Mouse (Mus musculus): Measurements from ENCODE around the gene Tm9sf4. TPM values are rescaled to one million over a fixed set of nuclear protein-coding genes. Genes with fewer than 3 reads are reported as not detected.
A peak's percentile ranks its signal among the peaks of the same experiment; 100 is the strongest.

The Tm9sf4 gene
- polyA plus RNA-seq, 1 experiment from 2014 or later: 65.4 TPM

DNA sequence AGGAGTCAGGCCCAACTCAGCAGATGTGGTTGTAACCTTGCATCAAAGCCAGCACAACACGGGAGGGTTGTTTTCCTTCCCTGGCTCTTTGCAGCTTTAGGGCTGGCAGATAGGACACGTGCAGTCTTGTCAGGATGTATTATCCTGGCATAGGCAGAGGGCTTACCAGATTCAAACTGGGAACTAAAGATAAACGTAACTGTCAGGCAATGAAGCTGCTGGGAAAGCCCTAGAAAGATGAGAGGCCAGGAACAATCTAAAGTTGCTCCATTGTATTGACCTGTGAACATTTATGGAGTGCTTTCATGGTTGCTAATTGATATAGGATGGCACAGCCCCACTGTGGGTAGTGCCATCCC is 64.5 kb downstream of the Tm9sf4 start:
- Histone ChIP-seq H3K27me3 (replicated peaks; ENCODE audit: control insufficient read depth, insufficient read depth, low read length) (no peaks in the 10 kb centered on the region), H3K36me3 (ENCODE audit: control insufficient read depth, insufficient read depth, low read length) (peaks cover 12% of the 10 kb centered on the region), H3K4me2 (peak overlapping the region; percentile 79), H3K9me3 (ENCODE audit: control insufficient read depth, low read length) (no peaks in the 10 kb centered on the region), H3K27ac (ENCODE audit: low read depth, low read length) (peak overlapping the region; percentile 28), H3K4me1 (replicated peaks; ENCODE audit: control insufficient read depth, insufficient read depth, low read length) (peaks cover 53% of the 10 kb centered on the region), H3K9ac (ENCODE audit: low read depth, low read length) (peak overlapping the region; percentile 66), H3K4me3 (ENCODE audit: low read depth, low read length) (peak overlapping the region; percentile 56)
- ATAC-seq (replicated peaks; ENCODE audit: low FRiP score): no peak
- 0% methylated on average over 3 of the region's 3 CpGs for WGBS
- no peak for DNase-seq (ENCODE audit: low spot score)

DNA sequence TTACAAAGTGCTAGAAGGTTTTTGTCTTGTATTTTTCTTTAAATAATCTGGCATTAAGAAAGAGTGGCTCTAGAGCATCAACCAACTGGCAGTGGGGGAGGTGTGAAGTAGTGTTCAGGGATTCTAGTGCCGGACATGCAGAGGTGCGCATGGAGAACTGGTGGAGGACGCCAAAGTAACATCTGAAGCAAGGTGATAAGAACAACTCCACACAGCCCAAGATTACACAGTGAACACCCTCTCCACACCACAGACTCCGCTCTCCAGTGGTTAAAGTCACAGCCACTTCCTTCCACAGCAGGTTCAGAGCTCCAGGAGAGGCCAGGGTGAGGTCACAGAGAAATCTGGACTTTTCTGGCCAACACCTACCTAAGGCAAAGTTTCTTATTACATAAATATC is 66.9 kb downstream of the Tm9sf4 start:
- DNase-seq (ENCODE audit: low spot score) (no peak), ATAC-seq (replicated peaks; ENCODE audit: low FRiP score) (peak; percentile 86)
- no peak overlapping the region for H3K9ac ChIP-seq (ENCODE audit: low read depth, low read length)
- no peaks in the 10 kb centered on the region for H3K9me3 ChIP-seq (ENCODE audit: control insufficient read depth, low read length)
- H3K27me3 ChIP-seq (replicated peaks; ENCODE audit: control insufficient read depth, insufficient read depth, low read length): no peaks in the 10 kb centered on the region
- no peak overlapping the region for H3K4me3 ChIP-seq (ENCODE audit: low read depth, low read length)
- H3K4me1 ChIP-seq (replicated peaks; ENCODE audit: control insufficient read depth, insufficient read depth, low read length): peaks cover 39% of the 10 kb centered on the region
- peaks cover 33% of the 10 kb centered on the region for H3K36me3 ChIP-seq (ENCODE audit: control insufficient read depth, insufficient read depth, low read length)
- WGBS: 47% methylated on average over 4 of the region's 4 CpGs
- no peak overlapping the region for H3K4me2 ChIP-seq
- H3K27ac ChIP-seq (ENCODE audit: low read depth, low read length): 0 out of 2 replicates have a peak overlapping the region, but pooled peaks have one; percentile 67

DNA sequence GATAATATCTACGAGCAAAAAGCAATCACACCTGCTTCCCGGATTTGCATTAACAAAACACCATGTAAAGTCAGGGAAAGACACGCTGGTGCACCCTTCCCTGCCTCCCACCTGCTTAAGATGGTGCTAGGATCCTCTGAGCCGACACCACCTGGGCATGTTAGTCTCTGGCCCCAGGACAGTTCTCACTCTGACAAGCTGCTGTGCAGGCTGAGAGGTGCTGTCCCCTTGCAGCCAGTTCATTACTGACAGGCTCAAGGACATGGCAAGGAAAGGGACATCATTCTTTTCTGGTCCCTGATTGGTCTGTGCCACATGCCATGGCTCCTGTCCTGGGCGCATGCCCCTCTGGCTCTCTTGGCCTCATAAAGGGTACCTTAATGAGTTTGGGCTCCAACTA is 67.4 kb downstream of the Tm9sf4 start:
- Histone ChIP-seq H3K36me3 (ENCODE audit: control insufficient read depth, insufficient read depth, low read length) (peaks cover 34% of the 10 kb centered on the region), H3K4me2 (peak overlapping the region; percentile 23; the same call in 1 of the 2 replicates), H3K9ac (ENCODE audit: low read depth, low read length) (0 out of 2 replicates have a peak overlapping the region, but pooled peaks have one; percentile 27), H3K4me1 (replicated peaks; ENCODE audit: control insufficient read depth, insufficient read depth, low read length) (peaks cover 37% of the 10 kb centered on the region), H3K4me3 (ENCODE audit: low read depth, low read length) (no peak overlapping the region), H3K27ac (ENCODE audit: low read depth, low read length) (peak overlapping the region; percentile 67), H3K9me3 (ENCODE audit: control insufficient read depth, low read length) (no peaks in the 10 kb centered on the region), H3K27me3 (replicated peaks; ENCODE audit: control insufficient read depth, insufficient read depth, low read length) (no peaks in the 10 kb centered on the region)
- no peak for DNase-seq (ENCODE audit: low spot score)
- ATAC-seq (replicated peaks; ENCODE audit: low FRiP score): no peak
- 80% methylated on average over 5 of the region's 5 CpGs for WGBS

DNA sequence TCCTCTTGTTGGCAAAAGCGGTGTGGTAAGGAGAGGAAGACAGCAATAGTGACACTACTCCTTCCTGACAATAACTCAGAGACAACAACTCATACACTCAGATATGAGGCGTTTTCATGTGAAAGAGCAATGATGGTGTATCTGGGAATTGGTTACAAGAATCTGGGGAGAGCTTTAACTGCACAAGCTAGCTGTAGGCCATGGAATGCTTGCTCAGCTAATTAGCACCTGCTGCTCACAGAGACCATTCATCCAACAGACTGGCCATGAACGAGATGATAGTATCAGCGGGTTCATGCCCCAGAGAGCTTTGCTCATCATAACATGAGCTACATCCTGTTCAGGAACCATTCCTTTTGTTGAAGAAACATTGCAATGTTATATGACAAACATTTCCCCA is 76.1 kb downstream of the Tm9sf4 start:
- H3K4me3 ChIP-seq (ENCODE audit: low read depth, low read length): no peak overlapping the region
- DNase-seq (ENCODE audit: low spot score): no peak
- no peak for ATAC-seq (replicated peaks; ENCODE audit: low FRiP score)
- H3K36me3 ChIP-seq (ENCODE audit: control insufficient read depth, insufficient read depth, low read length): peaks cover 26% of the 10 kb centered on the region
- no peak overlapping the region for H3K27ac ChIP-seq (ENCODE audit: low read depth, low read length)
- H3K27me3 ChIP-seq (replicated peaks; ENCODE audit: control insufficient read depth, insufficient read depth, low read length): no peaks in the 10 kb centered on the region
- WGBS: 80% methylated on average over 4 of the region's 4 CpGs
- no peaks in the 10 kb centered on the region for H3K9me3 ChIP-seq (ENCODE audit: control insufficient read depth, low read length)
- H3K4me2 ChIP-seq: no peak overlapping the region
- peaks cover 25% of the 10 kb centered on the region for H3K4me1 ChIP-seq (replicated peaks; ENCODE audit: control insufficient read depth, insufficient read depth, low read length)
- no peak overlapping the region for H3K9ac ChIP-seq (ENCODE audit: low read depth, low read length)

DNA sequence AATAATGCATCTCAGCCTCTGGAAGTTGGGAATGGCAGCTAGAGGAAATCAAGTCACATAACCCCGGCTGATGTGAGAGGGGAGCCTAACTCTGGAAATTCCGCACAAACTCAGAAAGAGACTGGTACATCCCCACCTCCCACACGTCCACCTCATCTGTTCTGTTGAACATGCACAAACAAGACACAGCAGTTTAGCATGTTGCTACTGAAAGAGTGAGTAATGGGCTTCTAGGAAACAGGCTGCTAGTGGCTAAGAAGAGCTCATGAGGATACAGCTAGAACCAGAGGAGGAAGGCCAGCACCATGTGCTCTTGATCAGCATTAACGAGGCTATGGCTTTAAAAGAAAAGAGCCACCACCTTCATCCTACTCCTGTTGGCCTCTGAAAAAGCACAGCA is 76.8 kb downstream of the Tm9sf4 start:
- DNase-seq (ENCODE audit: low spot score) (no peak), ATAC-seq (replicated peaks; ENCODE audit: low FRiP score) (no peak)
- H3K9me3 ChIP-seq (ENCODE audit: control insufficient read depth, low read length): no peaks in the 10 kb centered on the region
- no peak overlapping the region for H3K4me3 ChIP-seq (ENCODE audit: low read depth, low read length)
- H3K36me3 ChIP-seq (ENCODE audit: control insufficient read depth, insufficient read depth, low read length): peaks cover 24% of the 10 kb centered on the region
- H3K4me1 ChIP-seq (replicated peaks; ENCODE audit: control insufficient read depth, insufficient read depth, low read length): peaks cover 32% of the 10 kb centered on the region
- H3K4me2 ChIP-seq: peak overlapping the region; percentile 90
- H3K9ac ChIP-seq (ENCODE audit: low read depth, low read length): no peak overlapping the region
- no peaks in the 10 kb centered on the region for H3K27me3 ChIP-seq (replicated peaks; ENCODE audit: control insufficient read depth, insufficient read depth, low read length)
- 74% methylated on average over 4 of the region's 4 CpGs for WGBS
- H3K27ac ChIP-seq (ENCODE audit: low read depth, low read length): no peak overlapping the region

DNA sequence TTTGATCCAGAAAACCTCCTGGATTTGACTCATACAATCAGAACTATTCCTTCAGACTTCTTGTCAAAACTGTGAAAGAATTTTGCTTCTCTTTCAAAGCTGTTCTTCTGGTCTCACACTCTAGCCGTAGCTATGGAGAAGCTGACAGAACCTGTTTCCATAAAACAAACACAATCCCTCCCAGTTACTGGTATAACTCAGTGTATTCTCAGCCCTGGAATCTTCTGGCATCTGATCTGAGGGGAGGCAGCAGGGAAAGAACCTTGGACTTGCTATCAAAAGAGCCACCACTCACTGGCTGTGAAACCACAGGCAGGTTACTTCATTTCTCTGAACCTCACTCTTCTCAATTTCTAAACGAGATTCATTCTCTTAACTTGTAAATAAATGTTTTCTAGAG is 77.3 kb downstream of the Tm9sf4 start:
- Histone ChIP-seq H3K27me3 (replicated peaks; ENCODE audit: control insufficient read depth, insufficient read depth, low read length) (no peaks in the 10 kb centered on the region), H3K9me3 (ENCODE audit: control insufficient read depth, low read length) (no peaks in the 10 kb centered on the region), H3K4me2 (peak overlapping the region; percentile 90), H3K4me3 (ENCODE audit: low read depth, low read length) (no peak overlapping the region; the same call in 1 of the 2 replicates), H3K36me3 (ENCODE audit: control insufficient read depth, insufficient read depth, low read length) (peaks cover 25% of the 10 kb centered on the region), H3K4me1 (replicated peaks; ENCODE audit: control insufficient read depth, insufficient read depth, low read length) (peaks cover 33% of the 10 kb centered on the region), H3K9ac (ENCODE audit: low read depth, low read length) (no peak overlapping the region), H3K27ac (ENCODE audit: low read depth, low read length) (no peak overlapping the region)
- DNase-seq (ENCODE audit: low spot score) (no peak), ATAC-seq (replicated peaks; ENCODE audit: low FRiP score) (no peak)
- 61% methylated on average over 2 of the region's 2 CpGs for WGBS

DNA sequence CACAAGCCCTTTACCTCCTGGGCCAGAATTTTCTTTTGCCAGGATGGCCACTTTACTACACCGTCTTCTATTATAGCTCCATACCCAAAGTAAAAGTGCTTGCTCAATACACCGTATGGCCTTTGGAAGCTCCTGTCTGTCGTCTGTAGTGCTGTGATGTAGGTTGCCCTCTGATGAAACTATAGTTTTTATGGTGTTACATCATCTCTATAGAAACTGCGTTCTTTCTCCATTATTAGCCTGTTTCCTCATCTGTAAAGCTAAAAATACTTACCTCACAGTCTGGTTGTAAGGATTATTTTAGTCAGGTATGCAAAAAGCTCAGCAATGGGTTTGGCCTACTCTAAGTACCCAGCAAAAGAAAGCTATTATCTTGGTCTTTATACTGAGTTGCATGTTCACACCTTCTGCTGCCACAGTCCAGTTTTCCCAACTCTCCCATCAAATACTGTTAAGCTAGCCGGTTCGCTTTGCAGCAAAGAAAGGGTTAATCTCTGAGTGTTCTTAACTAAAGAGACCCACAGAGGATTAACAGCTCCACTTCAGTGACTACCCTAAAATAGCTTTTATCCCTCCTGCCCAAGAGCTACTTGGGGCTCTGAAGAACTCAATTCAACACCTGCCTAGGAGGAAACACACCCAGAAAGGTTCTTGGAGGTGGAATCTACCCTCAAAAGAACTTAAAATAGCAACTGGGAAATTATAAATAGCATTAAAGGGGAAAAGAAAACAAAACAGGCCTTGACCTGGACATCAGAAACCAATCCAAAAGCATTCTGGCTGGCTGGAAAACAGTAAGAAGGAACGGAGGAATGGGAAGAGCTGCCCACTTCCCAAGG is 78.1 kb downstream of the Tm9sf4 start:
- no peaks in the 10 kb centered on the region for H3K27me3 ChIP-seq (replicated peaks; ENCODE audit: control insufficient read depth, insufficient read depth, low read length)
- H3K4me3 ChIP-seq (ENCODE audit: low read depth, low read length): peak overlapping the region; percentile 90
- 52% methylated on average over 7 of the region's 7 CpGs for WGBS
- H3K4me2 ChIP-seq: peak overlapping the region; percentile 90
- no peak for DNase-seq (ENCODE audit: low spot score)
- ATAC-seq (replicated peaks; ENCODE audit: low FRiP score): no peak
- peaks cover 33% of the 10 kb centered on the region for H3K4me1 ChIP-seq (replicated peaks; ENCODE audit: control insufficient read depth, insufficient read depth, low read length)
- H3K9me3 ChIP-seq (ENCODE audit: control insufficient read depth, low read length): no peaks in the 10 kb centered on the region
- H3K27ac ChIP-seq (ENCODE audit: low read depth, low read length): peak overlapping the region; percentile 99
- peak overlapping the region; percentile 97 for H3K9ac ChIP-seq (ENCODE audit: low read depth, low read length)
- H3K36me3 ChIP-seq (ENCODE audit: control insufficient read depth, insufficient read depth, low read length): peaks cover 24% of the 10 kb centered on the region

DNA sequence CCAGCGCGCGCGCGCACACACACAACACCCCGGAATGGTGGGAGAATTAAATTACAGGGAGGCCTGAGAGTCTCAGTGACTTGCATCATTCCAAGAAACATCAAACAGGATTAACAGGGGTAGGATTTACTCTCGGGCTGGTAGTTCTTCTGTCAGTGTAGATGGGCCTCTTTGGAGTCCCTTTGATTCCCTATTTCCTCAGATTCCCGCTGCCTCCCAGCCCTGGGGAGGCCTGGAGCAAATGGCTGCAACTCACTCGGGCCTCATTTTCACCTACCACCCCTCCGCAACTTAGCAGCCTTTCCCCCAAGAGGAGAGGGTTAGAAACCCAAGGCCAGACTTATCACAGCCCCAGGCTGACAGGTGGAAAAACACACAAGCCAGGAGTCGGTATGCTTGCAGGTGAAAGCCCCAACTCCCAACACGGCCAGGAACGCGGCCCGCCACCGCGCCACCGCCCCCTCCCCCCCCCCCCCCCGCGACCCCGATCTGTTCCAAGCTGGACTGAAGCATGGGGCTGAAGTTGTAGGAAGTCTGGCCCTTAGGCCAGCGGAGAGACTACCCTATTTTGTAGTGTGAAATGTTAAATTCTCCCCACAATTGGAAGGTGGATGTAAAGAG is 78.9 kb downstream of the Tm9sf4 start:
- no peaks in the 10 kb centered on the region for H3K9me3 ChIP-seq (ENCODE audit: control insufficient read depth, low read length)
- H3K4me2 ChIP-seq: peak overlapping the region; percentile 90
- H3K27ac ChIP-seq (ENCODE audit: low read depth, low read length): peak overlapping the region; percentile 99
- peaks cover 33% of the 10 kb centered on the region for H3K4me1 ChIP-seq (replicated peaks; ENCODE audit: control insufficient read depth, insufficient read depth, low read length)
- 7% methylated on average over 18 of the region's 22 CpGs for WGBS
- peak overlapping the region; percentile 97 for H3K9ac ChIP-seq (ENCODE audit: low read depth, low read length)
- H3K36me3 ChIP-seq (ENCODE audit: control insufficient read depth, insufficient read depth, low read length): peaks cover 18% of the 10 kb centered on the region
- no peak for ATAC-seq (replicated peaks; ENCODE audit: low FRiP score)
- no peak for DNase-seq (ENCODE audit: low spot score)
- peak overlapping the region; percentile 90 for H3K4me3 ChIP-seq (ENCODE audit: low read depth, low read length)
- H3K27me3 ChIP-seq (replicated peaks; ENCODE audit: control insufficient read depth, insufficient read depth, low read length): no peaks in the 10 kb centered on the region
